Mouse (Mus musculus) spleen, adult 2 months (tissue): ENCODE data around the gene Gm884. TPM values are rescaled to one million over a fixed set of nuclear protein-coding genes. Genes with fewer than 3 reads are reported as not detected.

Source experiments
- DNase-seq, 2 experiments: peaks; one replicate each; pipeline versions ENCODE4 v3.0.0 to v3.0.0-alpha.2; 2012 to 2021; ENCODE audit warnings: low spot score in 2 of 2, low read depth in 1 of 2
- H3K27ac ChIP-seq: fragments of 200-500 bp; 2 replicates; pipeline ENCODE4 v1.5.1; 2012; ENCODE audit warnings: low read length, inconsistent platforms; ENCODE audit not compliant: insufficient read depth
- H3K27me3 ChIP-seq: fragments of 200-500 bp; 2 replicates; pipeline ENCODE4 v1.6.1; 2012; ENCODE audit warnings: mild to moderate bottlenecking, moderate library complexity, low read length, inconsistent platforms; ENCODE audit not compliant: control insufficient read depth, insufficient read depth
- H3K36me3 ChIP-seq: fragments of 200-500 bp; 2 replicates; pipeline ENCODE4 v1.6.1; 2012; ENCODE audit warnings: mild to moderate bottlenecking, low read length, inconsistent platforms; ENCODE audit not compliant: control insufficient read depth, insufficient read depth
- H3K4me1 ChIP-seq: fragments of 200-500 bp; 2 replicates; pipeline ENCODE4 v1.6.1; 2011; ENCODE audit warnings: inconsistent platforms; ENCODE audit not compliant: control insufficient read depth, insufficient read depth, insufficient read length
- H3K4me3 ChIP-seq: fragments of 200-500 bp; 2 replicates; pipeline ENCODE4 v1.5.1; 2011; ENCODE audit warnings: mild to moderate bottlenecking, inconsistent platforms; ENCODE audit not compliant: insufficient read depth, insufficient read length; ENCODE audit errors: extremely low read depth
- CTCF ChIP-seq: fragments of 200-500 bp; IDR thresholded peaks from 2 replicates; pipeline ENCODE4 v1.5.1; 2011; ENCODE audit warnings: mild to moderate bottlenecking, inconsistent platforms; ENCODE audit not compliant: insufficient read depth, insufficient read length, insufficient replicate concordance; ENCODE audit errors: extremely low read depth
- POLR2A ChIP-seq: fragments of 200-500 bp; IDR thresholded peaks from 2 replicates; pipeline ENCODE4 v1.6.1; 2011; ENCODE audit warnings: low read depth, low read length, inconsistent platforms
- WGBS: fragments of 180-500 bp; shearing (Covaris S2); methylation state at CpG from one replicate; pipeline ENCODE4 v1.1.7; 2018; 5-methylcytosine and 5-hydroxymethylcytosine counted together
- polyA plus RNA-seq: library from polyadenylated mRNA; depleted of rRNA; stranded (reverse); fragments of >200 nt; gene quantifications from 2 replicates; pipeline ENCODE4 v1.2.3, GENCODE M21; 2012

Gene Gm884
- polyA plus RNA-seq, 1 experiment, result not detected

GRCm38 (mm10) chr11:103647921-103648620, 27.1 kb upstream of the Gm884 start:
- Histone ChIP-seq H3K4me1 (peaks cover 7% of the 10 kb centered on the region; the same call in 1 of the 2 replicates), H3K27me3 (peaks cover 12% of the 10 kb centered on the region), H3K36me3 (no peaks in the 10 kb centered on the region), H3K4me3 (no peak overlapping the region), H3K27ac (no peak overlapping the region)
- WGBS, result 18% methylated on average over 11 of the region's 11 CpGs
- TF ChIP-seq CTCF (no peak), POLR2A (no peak)
- no peak for DNase-seq

GRCm38 (mm10) chr11:103646301-103646700, 25.4 kb upstream of the Gm884 start:
- TF ChIP-seq CTCF (no peak), POLR2A (no peak)
- DNase-seq, result no peak
- H3K4me1 ChIP-seq, result peaks cover 7% of the 10 kb centered on the region; the same call in 1 of the 2 replicates
- H3K36me3 ChIP-seq, result no peaks in the 10 kb centered on the region
- H3K27ac ChIP-seq, result no peak overlapping the region
- WGBS, result 74% methylated on average over 6 of the region's 6 CpGs
- H3K4me3 ChIP-seq, result no peak overlapping the region
- H3K27me3 ChIP-seq, result peaks cover 9% of the 10 kb centered on the region

- Histone ChIP-seq H3K4me3 (no peak overlapping the region), H3K36me3 (no peaks in the 10 kb centered on the region), H3K4me1 (peaks cover 7% of the 10 kb centered on the region; the same call in 1 of the 2 replicates), H3K27me3 (peaks cover 9% of the 10 kb centered on the region), H3K27ac (no peak overlapping the region)
- DNase-seq, result no peak
- no peak for TF ChIP-seq POLR2A
- TF ChIP-seq CTCF, result no peak
- 53% methylated on average over 8 of the region's 8 CpGs for WGBS
Observed at GRCm38 (mm10) chr11:103645731-103646130, 24.8 kb upstream of the Gm884 start.

- no peak for TF ChIP-seq POLR2A
- 71% methylated on average over 9 of the region's 9 CpGs for WGBS
Observed at GRCm38 (mm10) chr11:103643211-103643610, 22.3 kb upstream of the Gm884 start.

GRCm38 (mm10) chr11:103639407-103639946, 18.5 kb upstream of the Gm884 start:
- no peak overlapping the region for H3K27ac ChIP-seq
- no peaks in the 10 kb centered on the region for H3K36me3 ChIP-seq
- TF ChIP-seq POLR2A (no peak), CTCF (peak; percentile 76; the same call in 1 of the 2 replicates)
- 5% methylated on average over 10 of the region's 10 CpGs for WGBS
- H3K27me3 ChIP-seq, result no peaks in the 10 kb centered on the region
- no peak overlapping the region for H3K4me3 ChIP-seq
- no peaks in the 10 kb centered on the region for H3K4me1 ChIP-seq
- DNase-seq, result peak in 1 of 2 experiments; percentile 14

More at GRCm38 (mm10) chr11:103643211-103643610, 22.3 kb upstream of the Gm884 start:
- Histone ChIP-seq H3K4me1 (no peaks in the 10 kb centered on the region), H3K27ac (no peak overlapping the region), H3K27me3 (no peaks in the 10 kb centered on the region), H3K4me3 (no peak overlapping the region), H3K36me3 (no peaks in the 10 kb centered on the region)
- no peak for DNase-seq

GRCm38 (mm10) chr11:103638790-103639189, 17.9 kb upstream of the Gm884 start, which contains the start of gene Lyzl6:
Gene Lyzl6, minus strand, starts transcription at chr11:103638890.
- Histone ChIP-seq H3K27me3 (no peaks in the 10 kb centered on the region), H3K4me1 (no peaks in the 10 kb centered on the region), H3K36me3 (no peaks in the 10 kb centered on the region), H3K4me3 (no peak within 1 kb of the TSS), H3K27ac (no peak within 1 kb of the TSS)
- no peak for TF ChIP-seq POLR2A
- TF ChIP-seq CTCF, result no peak
- whole genome bisulfite sequencing, result 76% methylated on average over 3 of the region's 3 CpGs
- no peak for DNase-seq

GRCm38 (mm10) chr11:103636261-103636660, 15.3 kb upstream of the Gm884 start:
- 81% methylated on average over 6 of the region's 6 CpGs for WGBS
- DNase-seq, result no peak
- no peak overlapping the region for H3K27ac ChIP-seq
- no peaks in the 10 kb centered on the region for H3K27me3 ChIP-seq
- TF ChIP-seq POLR2A (no peak), CTCF (no peak)
- no peaks in the 10 kb centered on the region for H3K36me3 ChIP-seq
- H3K4me1 ChIP-seq, result no peaks in the 10 kb centered on the region
- H3K4me3 ChIP-seq, result no peak overlapping the region
